Mouse (Mus musculus): ENCODE data around the gene Cdkl2. TPM values are rescaled to one million over a fixed set of nuclear protein-coding genes. Genes with fewer than 3 reads are reported as not detected.
A peak's percentile ranks its signal among the peaks of the same experiment; 100 is the strongest.

Gene Cdkl2
- polyA plus RNA-seq, 1 experiment from 2014 or later, result 2.2 TPM

DNA sequence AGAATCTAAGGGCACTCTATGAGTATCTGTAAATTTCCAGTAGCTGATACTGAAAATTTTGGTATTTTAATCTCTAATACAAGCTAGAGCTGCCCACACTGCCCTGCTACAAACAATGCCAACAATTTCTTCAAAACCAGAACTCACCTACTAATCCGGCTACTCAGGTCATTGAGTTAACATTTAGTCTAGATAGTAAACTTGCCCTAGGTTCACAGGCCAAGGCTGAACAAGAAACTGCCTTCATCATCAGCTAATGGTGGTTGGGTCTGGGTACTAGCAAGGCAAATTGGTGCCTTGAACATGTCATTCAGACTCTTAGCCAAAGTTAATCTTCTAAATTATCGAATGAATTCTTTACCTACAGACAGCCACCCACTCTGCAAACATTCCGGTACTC is 37.6 kb upstream of the Cdkl2 start:
- no peak for TF ChIP-seq CTCF (IDR thresholded peaks at IDR 0.05; ENCODE audit: low read depth)
- no peak for ATAC-seq (replicated peaks; ENCODE audit: low FRiP score, low read depth)
- no peaks in the 10 kb centered on the region for H3K36me3 ChIP-seq (ENCODE audit: insufficient read depth, low read length)
- no peak overlapping the region for H3K9ac ChIP-seq (ENCODE audit: low read depth, low read length)
- peak overlapping the region; percentile 71 for H3K4me2 ChIP-seq (ENCODE audit: low read length)
- H3K4me1 ChIP-seq (replicated peaks; ENCODE audit: insufficient read depth, low read length), result peaks cover 9% of the 10 kb centered on the region; the same call in 1 of the 2 replicates
- H3K27ac ChIP-seq, result no peak overlapping the region
- H3K9me3 ChIP-seq (replicated peaks; ENCODE audit: low read length), result no peaks in the 10 kb centered on the region
- DNase-seq (ENCODE audit: low spot score), result no peak
- WGBS, result 49% methylated on average over 3 of the region's 3 CpGs
- no peaks in the 10 kb centered on the region for H3K27me3 ChIP-seq (ENCODE audit: insufficient read depth, low read length)
- no peak overlapping the region for H3K4me3 ChIP-seq (replicated peaks; ENCODE audit: low read depth, low read length)

DNA sequence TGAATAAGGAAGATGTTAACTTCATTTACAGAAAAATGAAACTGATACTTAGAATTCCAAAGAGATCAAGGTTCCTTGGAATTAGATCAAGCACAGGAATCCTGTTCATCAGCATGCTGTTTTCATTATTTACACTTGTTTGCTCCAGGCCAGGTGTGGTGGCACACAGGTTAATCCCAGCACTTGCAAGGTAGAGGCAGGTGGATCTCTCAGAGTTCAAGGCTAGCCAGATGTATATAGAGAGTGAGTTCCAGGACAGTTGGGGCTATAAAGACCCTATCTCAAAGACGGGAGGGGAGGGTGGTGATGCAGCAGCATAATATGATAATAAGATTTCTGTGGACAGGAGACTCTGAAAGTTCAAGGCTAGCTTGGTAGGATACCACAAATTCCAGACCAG is 36.7 kb upstream of the Cdkl2 start:
- H3K4me1 ChIP-seq (replicated peaks; ENCODE audit: insufficient read depth, low read length), result peaks cover 9% of the 10 kb centered on the region; the same call in 1 of the 2 replicates
- H3K27ac ChIP-seq, result no peak overlapping the region
- no peak overlapping the region for H3K4me3 ChIP-seq (replicated peaks; ENCODE audit: low read depth, low read length)
- ATAC-seq (replicated peaks; ENCODE audit: low FRiP score, low read depth) (no peak), DNase-seq (ENCODE audit: low spot score) (no peak)
- no peaks in the 10 kb centered on the region for H3K36me3 ChIP-seq (ENCODE audit: insufficient read depth, low read length)
- H3K4me2 ChIP-seq (ENCODE audit: low read length), result no peak overlapping the region
- H3K27me3 ChIP-seq (ENCODE audit: insufficient read depth, low read length), result no peaks in the 10 kb centered on the region
- H3K9ac ChIP-seq (ENCODE audit: low read depth, low read length), result no peak overlapping the region
- 76% methylated on average over 1 of the region's 1 CpGs for WGBS
- TF ChIP-seq CTCF (IDR thresholded peaks at IDR 0.05; ENCODE audit: low read depth), result no peak
- no peaks in the 10 kb centered on the region for H3K9me3 ChIP-seq (replicated peaks; ENCODE audit: low read length)

DNA sequence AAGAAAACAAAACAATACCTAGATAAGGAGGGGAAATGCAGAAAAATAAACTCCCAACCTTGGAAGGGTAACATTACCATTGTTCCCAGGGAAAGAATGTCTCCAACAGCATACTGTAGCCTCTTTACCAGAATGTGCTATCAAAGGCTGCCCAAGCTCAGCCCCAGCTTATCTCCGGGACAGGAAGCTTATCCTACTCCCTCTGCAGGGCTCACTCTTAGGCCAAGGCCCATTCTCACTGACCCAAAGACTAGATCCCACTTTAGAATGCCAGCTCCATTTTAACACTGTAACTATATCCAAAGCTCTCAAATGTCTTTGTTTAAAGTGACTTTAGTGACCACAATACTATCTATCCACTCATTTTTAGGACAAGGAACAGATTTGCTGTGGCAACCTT is 35.6 kb upstream of the Cdkl2 start:
- Histone ChIP-seq H3K9ac (ENCODE audit: low read depth, low read length) (no peak overlapping the region), H3K9me3 (replicated peaks; ENCODE audit: low read length) (no peaks in the 10 kb centered on the region), H3K27ac (no peak overlapping the region), H3K27me3 (ENCODE audit: insufficient read depth, low read length) (no peaks in the 10 kb centered on the region), H3K4me2 (ENCODE audit: low read length) (no peak overlapping the region), H3K36me3 (ENCODE audit: insufficient read depth, low read length) (no peaks in the 10 kb centered on the region), H3K4me1 (replicated peaks; ENCODE audit: insufficient read depth, low read length) (peaks cover 9% of the 10 kb centered on the region; the same call in 1 of the 2 replicates), H3K4me3 (replicated peaks; ENCODE audit: low read depth, low read length) (no peak overlapping the region)
- ATAC-seq (replicated peaks; ENCODE audit: low FRiP score, low read depth), result no peak
- TF ChIP-seq CTCF (IDR thresholded peaks at IDR 0.05; ENCODE audit: low read depth), result no peak
- no peak for DNase-seq (ENCODE audit: low spot score)
- 58% methylated on average over 1 of the region's 1 CpGs for WGBS

DNA sequence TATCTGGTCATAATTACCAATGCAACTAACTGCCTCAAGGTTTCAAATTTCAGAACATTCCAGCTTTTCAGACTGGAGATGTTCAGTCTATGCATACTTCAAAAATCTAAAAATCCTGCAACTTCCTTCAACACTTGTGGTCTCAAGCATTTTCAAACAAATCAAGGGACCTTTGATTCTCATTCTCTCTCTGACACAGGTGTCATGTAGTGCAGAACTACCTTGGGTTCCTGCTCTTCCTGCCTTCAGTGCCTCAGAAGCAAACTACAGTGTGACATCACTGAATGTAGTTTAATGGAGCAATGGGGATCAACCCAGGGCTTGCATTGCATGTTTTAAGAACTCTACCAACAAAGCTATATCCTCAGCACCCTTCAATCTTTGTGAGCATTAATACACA is 35.1 kb upstream of the Cdkl2 start:
- Histone ChIP-seq H3K4me3 (replicated peaks; ENCODE audit: low read depth, low read length) (no peak overlapping the region), H3K27ac (no peak overlapping the region), H3K27me3 (ENCODE audit: insufficient read depth, low read length) (no peaks in the 10 kb centered on the region), H3K4me2 (ENCODE audit: low read length) (no peak overlapping the region), H3K4me1 (replicated peaks; ENCODE audit: insufficient read depth, low read length) (peaks cover 9% of the 10 kb centered on the region; the same call in 1 of the 2 replicates), H3K9me3 (replicated peaks; ENCODE audit: low read length) (no peaks in the 10 kb centered on the region), H3K9ac (ENCODE audit: low read depth, low read length) (no peak overlapping the region), H3K36me3 (ENCODE audit: insufficient read depth, low read length) (no peaks in the 10 kb centered on the region)
- DNase-seq (ENCODE audit: low spot score) (no peak), ATAC-seq (replicated peaks; ENCODE audit: low FRiP score, low read depth) (no peak)
- TF ChIP-seq CTCF (IDR thresholded peaks at IDR 0.05; ENCODE audit: low read depth), result no peak

DNA sequence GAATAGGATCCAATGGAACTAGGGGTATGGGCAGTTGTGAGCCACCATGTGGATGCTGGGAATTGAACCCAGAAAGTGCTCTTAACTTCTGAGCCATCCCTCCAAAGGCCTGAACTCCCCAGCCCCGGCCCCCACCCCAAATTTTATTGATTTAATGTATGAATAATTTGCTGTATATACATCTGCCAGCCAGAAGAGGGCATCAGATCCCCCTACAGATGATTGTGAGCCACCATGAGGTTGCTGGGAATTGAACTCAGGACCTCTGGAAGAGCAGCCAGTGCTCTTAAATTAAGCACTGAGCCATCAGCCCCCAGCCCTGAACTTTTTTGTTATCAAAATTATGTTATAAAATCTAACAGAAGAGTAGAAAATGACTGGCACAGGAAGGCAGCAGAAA is 32.6 kb upstream of the Cdkl2 start:
- Histone ChIP-seq H3K4me3 (replicated peaks; ENCODE audit: low read depth, low read length) (no peak overlapping the region), H3K4me1 (replicated peaks; ENCODE audit: insufficient read depth, low read length) (peaks cover 2% of the 10 kb centered on the region; the same call in 1 of the 2 replicates), H3K36me3 (ENCODE audit: insufficient read depth, low read length) (peaks cover 9% of the 10 kb centered on the region; the same call in 1 of the 2 replicates), H3K4me2 (ENCODE audit: low read length) (no peak overlapping the region), H3K9ac (ENCODE audit: low read depth, low read length) (no peak overlapping the region), H3K27ac (no peak overlapping the region), H3K27me3 (ENCODE audit: insufficient read depth, low read length) (no peaks in the 10 kb centered on the region), H3K9me3 (replicated peaks; ENCODE audit: low read length) (no peaks in the 10 kb centered on the region)
- no peak for DNase-seq (ENCODE audit: low spot score)
- TF ChIP-seq CTCF (IDR thresholded peaks at IDR 0.05; ENCODE audit: low read depth), result peak; percentile 33; the same call in 1 of the 2 replicates
- 86% methylated on average over 1 of the region's 1 CpGs for WGBS
- no peak for ATAC-seq (replicated peaks; ENCODE audit: low FRiP score, low read depth)

DNA sequence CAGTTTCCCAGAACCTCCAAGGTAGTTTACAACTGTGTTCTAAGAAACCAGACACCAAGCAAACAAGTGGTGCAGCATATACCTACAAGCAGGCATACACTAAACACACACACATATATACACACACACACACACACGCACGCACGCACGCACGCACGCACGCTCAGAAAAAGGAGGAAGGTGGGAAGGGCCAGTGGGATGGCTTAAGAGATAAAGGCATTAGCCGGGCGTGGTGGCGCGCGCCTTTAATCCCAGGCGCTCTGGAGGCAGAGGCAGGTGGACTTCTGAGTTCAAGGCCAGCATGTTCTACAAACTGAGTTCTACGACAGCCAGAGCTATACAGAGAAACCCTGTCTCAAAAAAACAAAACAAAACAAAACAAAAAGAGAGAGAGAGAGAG is 30.4 kb upstream of the Cdkl2 start:
- Histone ChIP-seq H3K9me3 (replicated peaks; ENCODE audit: low read length) (no peaks in the 10 kb centered on the region), H3K27me3 (ENCODE audit: insufficient read depth, low read length) (no peaks in the 10 kb centered on the region), H3K4me1 (replicated peaks; ENCODE audit: insufficient read depth, low read length) (no peaks in the 10 kb centered on the region), H3K27ac (no peak overlapping the region), H3K9ac (ENCODE audit: low read depth, low read length) (no peak overlapping the region), H3K4me3 (replicated peaks; ENCODE audit: low read depth, low read length) (no peak overlapping the region), H3K36me3 (ENCODE audit: insufficient read depth, low read length) (peaks cover 11% of the 10 kb centered on the region; the same call in 1 of the 2 replicates), H3K4me2 (ENCODE audit: low read length) (no peak overlapping the region)
- ATAC-seq (replicated peaks; ENCODE audit: low FRiP score, low read depth), result no peak
- DNase-seq (ENCODE audit: low spot score), result no peak
- WGBS, result 95% methylated on average over 14 of the region's 14 CpGs
- no peak for TF ChIP-seq CTCF (IDR thresholded peaks at IDR 0.05; ENCODE audit: low read depth)

DNA sequence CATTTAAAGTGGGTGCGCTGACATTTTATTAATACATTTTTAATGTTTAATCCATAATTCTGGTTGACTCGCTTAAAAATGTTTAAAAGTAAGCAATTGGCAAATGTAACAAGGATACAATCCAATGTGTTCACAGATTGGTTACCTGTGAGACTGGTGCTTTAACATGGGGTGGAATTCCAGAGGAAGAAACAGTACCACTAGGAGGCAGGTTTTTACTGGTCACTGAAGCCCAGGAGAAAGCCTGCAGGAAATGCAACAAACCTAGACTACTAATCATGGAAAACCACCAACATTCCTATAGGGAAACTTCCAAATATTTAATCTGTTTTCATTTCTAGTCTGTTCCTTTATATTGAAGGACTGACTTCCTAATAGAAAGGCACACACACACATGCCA is 19.5 kb upstream of the Cdkl2 start:
- Histone ChIP-seq H3K27me3 (ENCODE audit: insufficient read depth, low read length) (no peaks in the 10 kb centered on the region), H3K27ac (no peak overlapping the region), H3K4me1 (replicated peaks; ENCODE audit: insufficient read depth, low read length) (no peaks in the 10 kb centered on the region), H3K9me3 (replicated peaks; ENCODE audit: low read length) (no peaks in the 10 kb centered on the region), H3K4me2 (ENCODE audit: low read length) (no peak overlapping the region), H3K36me3 (ENCODE audit: insufficient read depth, low read length) (peaks cover 37% of the 10 kb centered on the region), H3K4me3 (replicated peaks; ENCODE audit: low read depth, low read length) (no peak overlapping the region), H3K9ac (ENCODE audit: low read depth, low read length) (no peak overlapping the region)
- ATAC-seq (replicated peaks; ENCODE audit: low FRiP score, low read depth) (no peak), DNase-seq (ENCODE audit: low spot score) (peak; percentile 20)
- 97% methylated on average over 2 of the region's 2 CpGs for WGBS
- TF ChIP-seq CTCF (IDR thresholded peaks at IDR 0.05; ENCODE audit: low read depth), result peak; percentile 54

Measured in kidney, postnatal 0 days (tissue).